Mouse (Mus musculus) liver, adult 2 months (tissue): ENCODE measurements at regions not wholly inside any gene's neighbourhood (a gene's known extent, or its start where the extent isn't known, plus 50 kb on each side); places are given as distances from the start of the nearest gene placed in this dataset.

Experiments
- DNase-seq: peaks from one replicate; pipeline ENCODE4 v3.0.0-alpha.2; 2011; ENCODE audit warnings: low read depth, low spot score; ENCODE audit errors: extremely low read depth
- H3K27ac ChIP-seq: fragments of 200-500 bp; replicated peaks from 2 replicates; pipeline ENCODE4 v1.5.1; 2012; ENCODE audit warnings: low read depth, mild to moderate bottlenecking, control low read depth, inconsistent platforms, low read length; ENCODE audit not compliant: insufficient read depth
- H3K27me3 ChIP-seq: fragments of 200-500 bp; 2 replicates; pipeline ENCODE4 v1.6.1; 2012; ENCODE audit warnings: mild to moderate bottlenecking, moderate library complexity, low read length, inconsistent platforms; ENCODE audit not compliant: control insufficient read depth, insufficient read depth
- H3K36me3 ChIP-seq: fragments of 200-500 bp; 2 replicates; pipeline ENCODE4 v1.6.1; 2012; ENCODE audit warnings: low read length, inconsistent platforms; ENCODE audit not compliant: control insufficient read depth, insufficient read depth
- H3K4me1 ChIP-seq: fragments of 200-500 bp; 2 replicates; pipeline ENCODE4 v1.6.1; 2011; ENCODE audit warnings: low read length; ENCODE audit not compliant: control insufficient read depth, insufficient read depth
- H3K4me3 ChIP-seq: fragments of 200-500 bp; 2 replicates; pipeline ENCODE4 v1.5.1; 2011; ENCODE audit warnings: low read depth, mild to moderate bottlenecking, control low read depth, low read length, moderate library complexity; ENCODE audit not compliant: insufficient read depth
- H3K79me2 ChIP-seq: fragments of 200-500 bp; 2 replicates; pipeline ENCODE4 v1.6.1; 2012; ENCODE audit warnings: inconsistent platforms, mild to moderate bottlenecking, low read length, moderate library complexity; ENCODE audit not compliant: control insufficient read depth, insufficient read depth
- H3K9ac ChIP-seq: fragments of 200-500 bp; 2 replicates; pipeline ENCODE4 v1.6.1; 2012; ENCODE audit warnings: low read depth, mild to moderate bottlenecking, control low read depth, inconsistent platforms, low read length
- CTCF ChIP-seq: fragments of 200-500 bp; IDR thresholded peaks from 2 replicates; pipeline ENCODE4 v1.5.1; 2011; ENCODE audit warnings: low read depth, low read length, control low read depth
- POLR2A ChIP-seq: fragments of 200-500 bp; IDR thresholded peaks from 2 replicates; pipeline ENCODE4 v1.6.1; 2011; ENCODE audit warnings: low read length, control low read depth; ENCODE audit not compliant: insufficient read depth; ENCODE audit errors: extremely low read depth
- WGBS: fragments of 180-500 bp; shearing (Covaris S2); methylation state at CpG from one replicate; pipeline ENCODE4 v1.1.7; 2018; 5-methylcytosine and 5-hydroxymethylcytosine counted together

DNA sequence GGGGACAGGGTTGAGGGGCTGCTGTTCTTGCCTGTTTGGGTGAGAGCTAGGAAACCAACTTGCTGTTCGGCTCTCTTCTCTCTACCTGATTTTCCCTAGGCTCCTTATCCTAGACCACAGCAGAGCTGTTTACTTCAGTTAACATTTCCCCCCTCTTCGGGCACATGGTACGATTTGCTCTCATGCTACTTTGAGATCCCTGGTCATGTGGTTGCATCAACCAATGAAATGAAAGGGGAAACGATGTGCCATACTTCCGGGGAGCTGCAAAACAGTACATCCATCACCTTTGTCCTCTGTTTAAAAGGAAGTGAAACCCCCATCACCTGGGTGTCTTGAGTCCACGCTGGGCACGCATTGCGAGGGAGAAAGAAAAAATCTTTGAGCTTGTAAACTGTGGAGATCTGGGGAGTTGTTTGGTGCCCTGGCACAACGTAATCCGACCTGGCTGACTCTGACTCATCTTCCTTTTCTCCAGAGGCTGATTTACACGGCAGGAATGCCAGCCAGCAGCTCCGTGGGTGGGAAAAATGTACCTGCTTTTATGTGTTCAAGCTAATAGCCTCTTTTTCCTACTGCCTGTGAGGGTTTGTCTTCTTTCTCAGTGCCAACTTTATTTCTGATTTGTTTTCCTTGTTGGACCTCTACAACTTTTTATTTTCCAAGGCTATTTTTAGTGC is 97.2 kb upstream of the Adra1b start:
- Histone ChIP-seq H3K4me3 (no peak overlapping the region), H3K9ac (no peak overlapping the region), H3K36me3 (no peaks in the 10 kb centered on the region), H3K4me1 (peaks cover 12% of the 10 kb centered on the region), H3K27me3 (no peaks in the 10 kb centered on the region), H3K79me2 (no peaks in the 10 kb centered on the region), H3K27ac (no peak overlapping the region)
- no peak for DNase-seq
- TF ChIP-seq POLR2A (no peak), CTCF (no peak)
- 76% methylated on average over 12 of the region's 12 CpGs for WGBS

DNA sequence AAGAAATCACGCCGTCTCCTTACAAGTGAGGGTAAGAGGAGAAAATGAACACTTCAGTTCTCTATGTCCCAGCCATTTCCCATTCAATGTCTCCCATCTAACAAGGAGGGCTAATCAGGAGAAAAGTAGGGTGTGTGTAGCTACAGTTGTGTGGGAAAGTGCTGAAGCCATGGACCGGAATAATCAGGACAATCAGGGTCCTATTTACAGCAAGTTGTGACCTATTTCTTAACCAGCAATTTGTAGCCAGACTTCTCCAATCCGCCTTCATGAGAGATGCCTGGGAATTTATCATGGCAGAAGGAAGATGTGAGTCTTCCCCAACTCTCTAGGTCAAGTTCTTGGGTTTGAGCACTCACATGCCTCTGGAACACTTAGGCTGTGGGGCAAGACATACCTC is 99.0 kb upstream of the Adra1b start:
- Histone ChIP-seq H3K4me3 (no peak overlapping the region), H3K27ac (no peak overlapping the region), H3K4me1 (peaks cover 17% of the 10 kb centered on the region), H3K27me3 (no peaks in the 10 kb centered on the region), H3K79me2 (no peaks in the 10 kb centered on the region), H3K9ac (no peak overlapping the region), H3K36me3 (no peaks in the 10 kb centered on the region)
- WGBS: 91% methylated on average over 4 of the region's 4 CpGs
- TF ChIP-seq POLR2A (no peak), CTCF (no peak)
- DNase-seq: no peak

DNA sequence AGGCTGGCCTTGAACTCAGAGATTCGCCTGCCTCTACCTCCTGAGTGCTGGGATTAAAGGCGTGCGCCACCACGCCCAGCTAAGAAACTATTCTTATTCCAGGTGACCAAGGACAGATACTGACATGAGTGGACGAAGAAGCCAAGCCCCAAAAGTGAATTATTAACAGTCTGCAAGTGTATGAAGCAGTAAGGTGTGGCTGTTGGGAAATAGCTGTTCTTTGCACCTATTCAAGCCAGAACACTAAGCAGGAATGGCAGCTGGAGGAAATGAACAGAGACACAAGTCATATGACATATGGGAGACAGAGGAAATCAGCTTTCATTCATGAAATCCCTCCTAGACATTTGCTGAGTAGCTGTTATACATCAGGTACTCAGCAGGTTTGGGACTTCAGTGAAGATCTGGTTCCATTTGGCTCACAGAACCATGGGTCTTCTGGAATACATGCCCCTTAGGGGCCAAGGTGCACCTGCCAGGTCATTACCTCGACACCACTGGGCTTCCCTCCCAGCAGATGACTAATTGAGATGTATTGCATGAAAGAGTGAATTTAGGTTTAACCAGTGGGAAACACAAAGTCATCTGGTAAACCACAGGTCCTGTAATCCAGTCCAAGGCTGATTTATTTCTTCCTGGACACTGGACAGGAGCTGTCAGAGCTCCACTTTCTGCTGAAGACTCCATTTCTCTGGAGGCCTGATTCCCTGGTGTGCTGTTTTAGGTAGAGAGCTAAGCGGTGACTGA is 101.0 kb upstream of the Adra1b start:
- DNase-seq: peak; percentile 95
- no peaks in the 10 kb centered on the region for H3K36me3 ChIP-seq
- TF ChIP-seq CTCF (no peak), POLR2A (no peak)
- peaks cover 17% of the 10 kb centered on the region for H3K4me1 ChIP-seq
- no peaks in the 10 kb centered on the region for H3K79me2 ChIP-seq
- no peak overlapping the region for H3K9ac ChIP-seq
- H3K27me3 ChIP-seq: no peaks in the 10 kb centered on the region
- H3K4me3 ChIP-seq: no peak overlapping the region
- H3K27ac ChIP-seq: no peak overlapping the region
- 31% methylated on average over 7 of the region's 7 CpGs for WGBS

DNA sequence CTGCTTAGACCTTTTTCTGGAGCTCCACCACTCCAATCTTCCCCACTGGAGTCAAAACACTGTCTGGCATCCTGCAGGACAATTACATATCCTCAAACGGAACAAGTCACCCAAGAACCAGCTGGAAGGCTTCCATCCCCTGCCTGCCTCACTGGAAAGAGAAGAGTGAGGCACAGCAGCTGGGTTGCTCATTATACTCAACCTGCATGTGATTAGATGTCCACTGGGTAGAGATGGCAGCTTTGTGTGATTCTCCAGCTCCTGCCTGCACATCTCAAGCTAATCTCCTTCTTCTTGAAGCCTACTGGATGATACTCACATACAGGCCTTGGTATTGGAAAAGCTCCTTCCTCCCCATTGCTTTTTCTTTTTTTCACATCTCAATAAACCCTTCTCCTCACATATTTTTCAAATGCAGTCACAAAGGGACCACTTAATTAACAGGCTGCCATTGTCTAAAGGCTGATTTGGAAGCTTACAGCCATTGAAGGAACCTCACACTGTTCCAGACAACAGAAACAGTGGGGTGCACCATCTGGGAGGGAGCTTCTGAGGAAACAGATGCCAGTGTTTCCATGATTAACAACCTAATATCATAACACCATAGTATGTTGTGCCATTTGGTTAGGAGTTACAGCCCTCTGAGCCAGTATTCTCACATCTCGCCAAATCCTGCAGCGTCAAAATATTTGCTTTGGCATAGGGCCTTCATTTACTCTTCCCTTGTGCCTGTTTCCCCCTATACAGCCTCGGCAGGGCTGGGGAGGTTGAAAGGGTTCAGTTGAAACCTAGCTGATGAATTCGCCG is 101.9 kb upstream of the Adra1b start:
- Histone ChIP-seq H3K27me3 (no peaks in the 10 kb centered on the region), H3K4me3 (no peak overlapping the region), H3K79me2 (no peaks in the 10 kb centered on the region), H3K27ac (no peak overlapping the region; the same call in 1 of the 2 replicates), H3K4me1 (peaks cover 19% of the 10 kb centered on the region), H3K36me3 (no peaks in the 10 kb centered on the region), H3K9ac (no peak overlapping the region)
- 18% methylated on average over 6 of the region's 6 CpGs for WGBS
- DNase-seq: peak; percentile 92
- TF ChIP-seq POLR2A (no peak), CTCF (no peak)

DNA sequence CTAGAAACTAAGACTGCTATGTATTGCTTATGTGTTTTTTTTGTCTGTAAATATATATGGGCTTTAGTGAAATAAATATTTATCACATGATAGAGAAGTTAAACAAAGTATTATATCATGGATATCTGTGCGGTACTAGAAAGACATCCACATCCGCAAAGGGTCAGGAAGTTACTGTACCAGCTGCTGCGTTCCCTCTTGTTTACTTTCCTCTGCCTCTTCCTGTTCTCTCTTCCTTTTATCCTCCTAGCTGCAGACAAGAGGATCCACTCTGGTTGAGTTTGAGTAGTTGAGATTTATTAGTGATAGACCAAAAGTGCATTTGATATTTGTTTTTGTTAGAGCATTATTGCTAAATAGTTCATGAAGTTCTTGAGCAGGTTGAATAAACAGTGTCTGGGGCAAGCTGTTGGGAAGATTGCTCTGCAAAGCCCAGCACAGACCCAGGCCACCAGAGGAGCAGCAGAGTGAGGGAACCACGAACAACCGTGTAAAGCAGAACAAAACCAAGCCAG is 106.6 kb upstream of the Adra1b start:
- no peak for TF ChIP-seq CTCF
- TF ChIP-seq POLR2A: no peak
- Histone ChIP-seq H3K27ac (no peak overlapping the region), H3K9ac (no peak overlapping the region), H3K4me3 (no peak overlapping the region), H3K36me3 (no peaks in the 10 kb centered on the region), H3K4me1 (peaks cover 12% of the 10 kb centered on the region), H3K79me2 (no peaks in the 10 kb centered on the region), H3K27me3 (no peaks in the 10 kb centered on the region)
- 26% methylated on average over 5 of the region's 5 CpGs for WGBS
- peak; percentile 68 for DNase-seq
